Mouse (Mus musculus) liver, postnatal 0 days (tissue): ENCODE measurements at regions not wholly inside any gene's neighbourhood (a gene's known extent, or its start where the extent isn't known, plus 50 kb on each side); places are given as distances from the start of the nearest gene placed in this dataset.

Experiments
- CTCF ChIP-seq: sonication (generic); IDR thresholded peaks from 2 replicates; pipeline ENCODE4 v1.5.1; 2016; ENCODE audit warnings: antibody characterized with exemption, low read depth
- EP300 ChIP-seq: IDR thresholded peaks from 2 replicates; pipeline ENCODE4 v1.6.1; 2016; ENCODE audit warnings: antibody characterized with exemption, low read depth, mild to moderate bottlenecking

DNA sequence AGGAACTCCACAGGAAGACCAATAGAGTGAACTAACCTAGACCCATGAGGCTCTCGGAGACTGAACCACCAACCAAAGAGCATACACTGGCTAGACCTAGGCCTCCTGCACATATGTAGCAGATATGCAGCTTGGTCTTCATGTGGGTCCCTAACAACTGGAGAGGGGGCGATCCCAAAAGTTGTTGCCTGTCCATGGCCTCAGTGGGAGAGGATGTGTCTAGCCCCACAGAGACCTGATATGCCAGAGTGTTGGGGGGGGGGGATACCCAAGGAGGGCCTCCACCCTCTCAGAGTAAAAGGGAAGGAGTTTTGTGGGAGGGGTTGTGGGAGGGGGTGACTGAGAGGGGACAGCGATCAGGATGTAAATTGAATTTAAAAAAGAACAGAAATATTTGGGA, 108.9 kb upstream of the Pmfbp1 start:
- TF ChIP-seq CTCF (no peak), EP300 (no peak)
